Mouse (Mus musculus) bone marrow macrophage, adult 2 months (primary cell): ENCODE results near the gene Cd59a.

ENCODE experiments used
- CTCF ChIP-seq: IDR thresholded peaks from 2 replicates; pipeline ENCODE4 v1.5.1; 2012; ENCODE audit warnings: low read depth, mild to moderate bottlenecking, low read length, moderate library complexity
- POLR2A ChIP-seq: IDR thresholded peaks from 2 replicates; pipeline ENCODE4 v1.6.1; 2012; ENCODE audit warnings: mild to moderate bottlenecking, low read depth, low read length, borderline replicate concordance

DNA sequence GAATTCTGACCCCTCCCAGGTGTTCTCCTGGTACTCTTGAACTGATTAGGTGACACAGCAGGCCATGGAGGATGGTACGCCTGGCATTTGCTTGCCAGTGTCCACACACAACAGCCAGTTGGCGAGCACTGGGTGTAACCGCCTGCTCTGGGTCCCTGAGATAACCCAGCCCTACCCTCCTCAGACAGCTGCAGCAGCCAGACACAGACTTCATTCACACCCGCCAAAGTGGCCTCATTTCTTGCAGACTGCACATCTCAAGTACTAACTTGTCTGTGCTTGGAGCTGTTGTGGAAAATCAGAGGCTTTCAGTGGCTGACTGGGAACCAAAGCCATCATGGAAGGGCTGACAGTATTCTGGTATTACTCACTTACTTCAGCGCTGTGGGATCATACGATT is 34.6 kb downstream of the Cd59a start:
- no peak for TF ChIP-seq CTCF
- TF ChIP-seq POLR2A = no peak
